Mouse (Mus musculus) CD4-positive, CD25-positive, alpha-beta regulatory T cell, adult 2 months (primary cell): ENCODE data around the gene Cyb5r1.

Source experiments
- DNase-seq: peaks from one replicate; pipeline ENCODE4 v3.0.0-alpha.2; 2012; ENCODE audit warnings: low read depth, low spot score

The Cyb5r1 gene

GRCm38 (mm10) chr1:134458139-134458727 lies 52.9 kb downstream of the Cyb5r1 start:
- no peak for DNase-seq

- no peak for DNase-seq
Observed at GRCm38 (mm10) chr1:134460294-134461284, 55.2 kb downstream of the Cyb5r1 start.
